Mouse (Mus musculus): ENCODE results near the gene Rit1. TPM values are rescaled to one million over a fixed set of nuclear protein-coding genes. Genes with fewer than 3 reads are reported as not detected.

Rit1 gene
- 27.8 TPM for polyA plus RNA-seq (2017; shearing (Covaris generic))

DNA sequence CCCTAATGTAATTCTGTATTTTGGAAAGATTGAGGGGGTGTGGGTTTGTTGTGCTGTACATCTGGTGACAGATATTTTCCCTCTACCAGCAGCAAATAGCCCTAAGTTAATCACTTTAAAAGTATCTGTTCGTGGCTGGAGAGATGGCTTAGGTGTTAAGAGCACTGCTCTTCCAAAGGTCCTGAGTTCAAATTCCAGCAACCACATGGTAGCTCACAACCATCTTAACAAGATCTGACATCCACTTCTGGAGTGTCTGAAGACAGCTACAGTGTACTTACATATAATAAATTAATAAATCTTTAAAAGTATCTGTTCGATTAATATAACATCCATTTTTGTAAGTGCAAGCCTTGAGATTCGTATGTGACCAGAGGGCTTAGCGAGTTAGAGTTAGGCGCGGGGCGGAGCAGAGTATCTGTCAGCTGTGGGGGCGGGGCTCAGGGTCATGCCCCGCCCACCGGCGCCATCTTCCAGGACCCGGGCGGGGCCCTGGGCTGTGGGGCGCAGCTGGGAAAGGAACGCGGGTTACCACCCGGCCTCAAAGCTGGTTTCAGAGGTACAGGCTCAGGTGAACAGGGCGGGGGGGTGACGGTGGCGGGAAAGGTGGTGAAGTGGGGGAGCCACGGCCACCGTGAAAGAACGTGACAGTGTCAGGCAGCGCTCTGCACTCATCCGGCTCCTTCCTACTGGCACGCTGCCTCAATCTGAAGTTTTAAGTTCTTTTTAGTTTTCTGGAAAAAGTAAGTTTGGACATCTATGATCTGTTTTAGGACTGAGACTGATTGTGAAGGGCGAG lies at the start of gene Rit1:
Rit1 (plus strand) TSS at position 440 of the 799 bp plus-strand sequence.

DNA sequence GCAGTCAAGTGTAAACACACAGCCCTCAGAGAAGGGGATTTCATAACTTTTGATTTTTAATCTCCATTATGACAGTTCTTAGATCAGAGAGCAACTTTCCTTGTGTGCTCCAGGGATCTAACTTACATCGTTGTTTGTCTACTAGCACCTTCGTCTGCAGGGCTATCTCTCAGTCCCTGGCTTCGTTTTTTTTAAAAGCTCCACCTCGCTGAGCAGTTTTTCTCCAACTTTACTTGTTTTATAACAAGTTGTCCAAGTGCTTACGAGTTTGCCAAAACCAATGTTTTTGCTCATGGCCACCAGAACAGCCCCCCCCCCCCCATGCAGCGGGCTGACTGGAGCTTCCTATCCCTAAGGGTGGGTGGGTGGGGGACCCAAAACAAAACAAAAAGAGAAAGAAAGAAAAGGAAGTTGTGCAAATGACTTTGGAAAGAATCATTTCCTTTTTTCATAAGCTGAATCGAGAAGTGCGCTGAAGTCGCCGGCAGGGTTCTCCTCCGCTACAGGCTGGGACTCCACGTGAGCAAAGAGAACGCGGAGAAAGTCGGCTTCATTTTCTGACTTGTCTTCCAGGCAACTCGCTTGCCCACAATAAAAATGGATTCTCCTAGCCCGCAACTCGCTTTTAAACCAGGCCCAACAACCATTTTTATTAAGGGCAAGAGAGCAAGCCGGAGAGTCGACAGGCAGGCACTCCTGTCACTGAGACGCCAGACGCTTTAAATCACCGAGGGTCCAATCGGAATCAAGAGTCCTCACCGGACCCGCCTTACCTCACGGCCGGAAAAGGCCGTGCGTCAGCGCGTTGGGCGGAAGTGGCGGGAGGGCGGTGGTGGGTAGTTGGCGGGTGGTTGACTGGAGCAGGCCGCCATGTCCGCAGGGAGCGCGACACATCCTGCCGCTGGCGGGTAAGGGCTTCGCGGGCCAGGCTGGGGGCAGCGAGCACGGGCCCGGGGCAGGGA lies 31.4 kb upstream of the Rit1 start, which contains the start of gene Khdc4:
Khdc4 (plus strand) TSS at position 824 of the 962 bp plus-strand sequence.

DNA sequence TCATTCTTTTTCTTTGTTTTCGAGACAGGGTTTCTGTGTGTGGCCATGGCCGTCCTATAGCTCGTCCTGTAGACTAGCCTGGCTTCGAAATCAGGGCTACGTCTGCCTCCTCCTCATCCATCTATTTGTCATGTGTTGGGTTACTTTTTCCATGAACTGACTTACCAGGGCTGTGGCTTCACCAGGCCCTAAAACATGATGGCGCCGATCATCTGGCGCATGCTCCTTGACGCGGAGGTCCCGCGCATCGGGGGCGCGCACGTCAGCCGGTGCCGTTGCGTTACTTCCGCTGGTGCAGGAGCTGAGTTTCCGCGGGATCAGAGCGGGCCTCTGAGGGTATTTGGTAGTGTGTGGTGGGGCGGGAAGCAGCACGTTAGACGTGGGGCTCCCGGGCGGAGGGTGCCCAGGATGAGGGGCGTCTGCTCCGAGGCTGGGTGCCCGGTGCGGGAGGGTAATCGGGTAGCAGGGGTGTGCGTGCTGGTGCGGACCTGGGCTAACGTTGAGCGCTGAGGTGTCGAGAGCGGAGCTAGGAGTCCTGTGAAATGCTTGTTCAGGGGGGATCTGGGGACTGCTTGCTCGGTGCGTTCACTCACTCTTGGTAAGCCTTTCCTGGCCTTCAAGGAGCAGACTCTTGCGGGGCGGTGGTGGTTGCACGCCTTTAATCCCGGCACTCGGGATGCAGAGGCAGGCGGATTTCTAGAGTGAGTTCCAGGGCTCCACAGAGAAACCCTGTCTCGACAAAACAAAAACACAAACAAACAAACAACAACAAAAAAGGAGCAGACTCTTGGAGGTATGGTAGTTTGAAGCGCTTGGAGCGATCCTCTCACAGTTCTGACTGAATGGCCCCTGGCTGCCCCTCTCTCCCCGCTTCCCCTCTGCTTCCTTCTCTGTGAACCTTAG lies 58.6 kb downstream of the Rit1 start, which contains the start of gene Syt11:
Syt11 (minus strand) TSS at position 226 of the 903 bp plus-strand sequence.

Other genes with a start within 250 kb of the Rit1 start
- gene Lmna, start 206.9 kb upstream of the Rit1 start, polyA plus RNA-seq (2017; shearing (Covaris generic)): 27.4 TPM
- gene Mex3a, start 184.4 kb upstream of the Rit1 start, polyA plus RNA-seq (2017; shearing (Covaris generic)): 0.20 TPM
- gene Rab25, start 168.5 kb upstream of the Rit1 start, polyA plus RNA-seq (2017; shearing (Covaris generic)): 0.32 TPM
- gene Lamtor2, start 163.8 kb upstream of the Rit1 start, polyA plus RNA-seq (2017; shearing (Covaris generic)): 107 TPM
- gene Ubqln4, start 163.1 kb upstream of the Rit1 start, polyA plus RNA-seq (2017; shearing (Covaris generic)): 52.6 TPM
- gene Ssr2, start 141.0 kb upstream of the Rit1 start, polyA plus RNA-seq (2017; shearing (Covaris generic)): 66.4 TPM
- 64.4 TPM for gene Arhgef2, start 110.9 kb upstream of the Rit1 start, polyA plus RNA-seq (2017; shearing (Covaris generic))
- gene Rxfp4, start 63.7 kb upstream of the Rit1 start, polyA plus RNA-seq (2017; shearing (Covaris generic)): not detected
- 155 TPM for gene Khdc4, start 31.0 kb upstream of the Rit1 start, polyA plus RNA-seq (2017; shearing (Covaris generic))
- 18.1 TPM for gene Syt11, start 58.3 kb downstream of the Rit1 start, polyA plus RNA-seq (2017; shearing (Covaris generic))
- gene Gon4l, start 118.4 kb downstream of the Rit1 start, polyA plus RNA-seq (2017; shearing (Covaris generic)): 26.7 TPM
- gene Msto1, start 197.2 kb downstream of the Rit1 start, polyA plus RNA-seq (2017; shearing (Covaris generic)): 10.8 TPM
- 40.8 TPM for gene Ash1l, start 233.8 kb downstream of the Rit1 start, polyA plus RNA-seq (2017; shearing (Covaris generic))
- gene Dap3, start 234.3 kb downstream of the Rit1 start, polyA plus RNA-seq (2017; shearing (Covaris generic)): 146 TPM

All from naive thymus-derived CD4-positive, alpha-beta T cell, adult 5 months (primary cell).